Mouse (Mus musculus): ENCODE measurements around the gene Pomgnt1. TPM values are rescaled to one million over a fixed set of nuclear protein-coding genes. Genes with fewer than 3 reads are reported as not detected.
A peak's percentile ranks its signal among the peaks of the same experiment; 100 is the strongest.

Gene Pomgnt1
- polyA plus RNA-seq, 1 experiment: 40.1 TPM

DNA sequence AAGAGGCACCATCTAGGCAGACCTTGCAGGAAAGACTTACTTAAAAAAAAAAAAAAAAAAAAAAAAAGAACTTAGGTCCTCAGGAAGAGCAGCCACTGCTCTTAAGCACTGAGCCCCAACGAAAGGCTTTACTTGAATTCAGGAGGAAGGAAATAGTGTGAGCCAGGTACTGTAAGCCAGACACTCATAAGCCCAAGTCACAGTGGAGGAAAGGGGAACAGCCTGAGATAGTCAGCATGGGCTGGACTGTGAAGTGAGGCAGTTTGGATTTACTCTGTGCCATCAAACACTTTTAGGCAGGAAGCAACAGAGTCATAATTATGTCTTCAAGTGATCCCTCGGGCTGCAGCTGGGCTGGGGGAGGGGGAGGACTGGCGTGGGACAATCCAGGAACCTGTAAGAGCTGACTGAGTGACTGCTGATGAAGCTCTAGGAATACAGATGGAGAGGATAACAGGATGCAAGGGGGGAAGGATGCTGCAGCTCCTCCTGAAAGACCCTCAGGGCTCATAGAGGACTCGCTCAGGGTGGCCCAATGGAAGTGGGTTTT lies 68.7 kb downstream of the Pomgnt1 start:
- DNase-seq: no peak
- H3K27ac ChIP-seq (ENCODE audit: control insufficient read depth, insufficient read depth, low read length): no peak overlapping the region
- no peaks in the 10 kb centered on the region; the same call in 1 of the 2 replicates for H3K4me1 ChIP-seq (replicated peaks; ENCODE audit: control insufficient read depth, insufficient read depth, low read length)
- H3K27me3 ChIP-seq (ENCODE audit: control insufficient read depth, insufficient read depth, low read length): no peaks in the 10 kb centered on the region
- 36% methylated on average over 4 of the region's 4 CpGs for WGBS
- H3K36me3 ChIP-seq (ENCODE audit: control insufficient read depth, insufficient read depth, low read length): no peaks in the 10 kb centered on the region
- no peak for TF ChIP-seq CTCF (IDR thresholded peaks at IDR 0.05; ENCODE audit: borderline replicate concordance, control insufficient read depth, extremely low read depth, insufficient read depth, low read length, poor library complexity)
- TF ChIP-seq POLR2A (IDR thresholded peaks at IDR 0.05; ENCODE audit: control insufficient read depth, extremely low read depth, insufficient read depth, low read length, poor library complexity): no peak
- H3K4me3 ChIP-seq (ENCODE audit: control insufficient read depth, insufficient read depth, low read length): no peak overlapping the region

DNA sequence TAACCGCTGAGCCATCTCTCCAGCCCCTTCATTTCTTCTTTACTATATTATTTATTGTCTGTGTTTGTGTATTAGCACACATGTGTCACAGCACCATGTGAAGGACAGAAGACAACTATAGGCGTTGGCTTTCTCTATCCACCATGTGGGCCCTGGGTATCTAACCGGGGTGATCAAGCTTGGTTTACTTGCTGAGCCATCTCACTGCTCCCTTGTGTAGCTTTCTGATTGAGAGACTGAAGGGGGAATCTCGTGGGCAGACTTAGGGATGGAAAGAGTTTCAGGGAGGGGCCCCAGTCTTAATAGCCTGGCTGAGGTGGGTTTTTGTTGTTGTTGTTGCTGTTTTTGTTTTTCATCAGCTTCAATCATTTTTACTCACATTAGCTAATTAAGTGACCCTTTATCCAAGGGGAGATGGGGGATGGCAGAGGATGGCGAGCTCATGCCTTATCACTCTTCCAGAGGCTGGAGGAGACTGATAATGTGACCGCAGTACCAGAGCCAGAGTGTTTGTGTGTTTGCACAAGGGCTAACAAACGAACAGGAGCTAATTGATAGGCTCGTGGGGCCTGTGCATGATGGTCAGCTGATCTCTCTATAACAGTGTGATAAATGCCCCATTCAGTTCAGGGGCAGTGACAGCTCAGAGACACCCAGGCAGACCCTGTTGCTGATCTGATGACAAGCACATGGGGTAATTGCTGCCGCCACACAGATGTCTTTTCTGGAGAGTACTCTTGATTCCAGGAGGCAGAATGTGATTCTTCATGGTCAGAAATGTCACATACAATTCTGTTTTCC lies 70.1 kb downstream of the Pomgnt1 start:
- no peaks in the 10 kb centered on the region; the same call in 1 of the 2 replicates for H3K4me1 ChIP-seq (replicated peaks; ENCODE audit: control insufficient read depth, insufficient read depth, low read length)
- TF ChIP-seq POLR2A (IDR thresholded peaks at IDR 0.05; ENCODE audit: control insufficient read depth, extremely low read depth, insufficient read depth, low read length, poor library complexity) (no peak), CTCF (IDR thresholded peaks at IDR 0.05; ENCODE audit: borderline replicate concordance, control insufficient read depth, extremely low read depth, insufficient read depth, low read length, poor library complexity) (no peak)
- no peaks in the 10 kb centered on the region for H3K36me3 ChIP-seq (ENCODE audit: control insufficient read depth, insufficient read depth, low read length)
- H3K27ac ChIP-seq (ENCODE audit: control insufficient read depth, insufficient read depth, low read length): no peak overlapping the region
- 92% methylated on average over 9 of the region's 9 CpGs for WGBS
- H3K4me3 ChIP-seq (ENCODE audit: control insufficient read depth, insufficient read depth, low read length): no peak overlapping the region
- no peak for DNase-seq
- H3K27me3 ChIP-seq (ENCODE audit: control insufficient read depth, insufficient read depth, low read length): no peaks in the 10 kb centered on the region

DNA sequence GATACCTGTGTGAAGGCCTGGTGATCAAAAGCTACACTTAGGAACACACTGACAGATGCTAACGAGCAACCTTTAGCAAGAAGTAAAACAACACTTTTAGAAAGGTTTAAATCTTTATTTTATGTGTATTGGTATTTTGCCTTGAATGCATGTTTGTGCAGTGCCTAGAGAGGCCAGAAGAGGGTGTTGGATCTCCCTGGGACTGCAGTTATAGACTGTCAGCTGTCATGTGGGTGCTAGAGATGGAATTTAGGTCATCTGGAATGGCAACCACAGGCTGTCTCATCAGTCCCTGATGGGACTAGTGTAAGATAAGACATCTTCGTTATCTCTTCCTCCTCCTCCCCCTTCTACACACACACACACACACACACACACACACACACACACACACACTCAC lies 74.8 kb downstream of the Pomgnt1 start:
- H3K4me3 ChIP-seq (ENCODE audit: control insufficient read depth, insufficient read depth, low read length): no peak overlapping the region
- H3K27ac ChIP-seq (ENCODE audit: control insufficient read depth, insufficient read depth, low read length): no peak overlapping the region
- WGBS: 91% methylated on average over 2 of the region's 2 CpGs
- no peaks in the 10 kb centered on the region for H3K36me3 ChIP-seq (ENCODE audit: control insufficient read depth, insufficient read depth, low read length)
- peak; percentile 31 for DNase-seq
- TF ChIP-seq CTCF (IDR thresholded peaks at IDR 0.05; ENCODE audit: borderline replicate concordance, control insufficient read depth, extremely low read depth, insufficient read depth, low read length, poor library complexity): no peak
- no peak for TF ChIP-seq POLR2A (IDR thresholded peaks at IDR 0.05; ENCODE audit: control insufficient read depth, extremely low read depth, insufficient read depth, low read length, poor library complexity)
- H3K27me3 ChIP-seq (ENCODE audit: control insufficient read depth, insufficient read depth, low read length): no peaks in the 10 kb centered on the region
- no peaks in the 10 kb centered on the region for H3K4me1 ChIP-seq (replicated peaks; ENCODE audit: control insufficient read depth, insufficient read depth, low read length)

DNA sequence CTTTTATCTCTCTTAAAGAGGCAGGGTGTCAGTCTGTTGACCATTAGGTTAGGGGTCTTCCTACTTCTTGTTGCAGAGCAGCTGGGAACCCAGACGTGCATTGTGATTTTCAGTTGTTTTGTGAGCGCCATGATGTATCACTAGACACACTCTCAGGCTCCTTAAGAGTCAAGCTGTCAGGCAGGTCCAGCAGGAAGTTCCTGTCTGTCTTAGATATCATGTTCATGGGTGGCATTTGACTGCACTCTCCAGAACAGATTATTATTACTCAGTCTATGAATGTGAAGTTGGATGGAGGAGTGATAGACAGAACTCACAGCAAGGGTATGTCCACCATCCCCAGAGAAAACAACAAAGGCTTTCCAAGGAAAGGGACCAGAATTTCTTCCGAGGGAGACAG lies 80.8 kb downstream of the Pomgnt1 start:
- no peak for TF ChIP-seq POLR2A (IDR thresholded peaks at IDR 0.05; ENCODE audit: control insufficient read depth, extremely low read depth, insufficient read depth, low read length, poor library complexity)
- TF ChIP-seq CTCF (IDR thresholded peaks at IDR 0.05; ENCODE audit: borderline replicate concordance, control insufficient read depth, extremely low read depth, insufficient read depth, low read length, poor library complexity): no peak
- no peak overlapping the region for H3K27ac ChIP-seq (ENCODE audit: control insufficient read depth, insufficient read depth, low read length)
- H3K27me3 ChIP-seq (ENCODE audit: control insufficient read depth, insufficient read depth, low read length): no peaks in the 10 kb centered on the region
- H3K36me3 ChIP-seq (ENCODE audit: control insufficient read depth, insufficient read depth, low read length): no peaks in the 10 kb centered on the region
- DNase-seq: no peak
- WGBS: 90% methylated on average over 3 of the region's 3 CpGs
- no peak overlapping the region for H3K4me3 ChIP-seq (ENCODE audit: control insufficient read depth, insufficient read depth, low read length)
- H3K4me1 ChIP-seq (replicated peaks; ENCODE audit: control insufficient read depth, insufficient read depth, low read length): no peaks in the 10 kb centered on the region

DNA sequence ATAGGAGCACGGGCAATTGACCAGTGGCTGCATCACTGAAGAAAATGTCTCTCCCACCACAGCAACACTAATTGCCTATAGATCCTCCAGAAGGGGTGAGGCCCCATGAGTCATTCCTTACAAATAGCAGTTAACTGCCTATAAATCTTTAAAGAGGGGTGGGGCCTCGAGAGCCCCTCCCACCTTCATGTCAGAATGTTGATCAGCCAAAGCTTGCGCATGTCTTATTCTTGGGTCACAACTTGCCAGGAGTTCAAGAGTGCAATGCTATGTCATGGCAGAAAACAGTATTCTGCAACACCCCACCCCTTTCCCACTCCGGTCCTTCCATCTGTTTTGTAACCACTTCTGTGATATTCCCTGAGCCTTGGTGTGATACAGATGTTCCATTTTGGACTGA lies 82.9 kb downstream of the Pomgnt1 start:
- Histone ChIP-seq H3K36me3 (ENCODE audit: control insufficient read depth, insufficient read depth, low read length) (no peaks in the 10 kb centered on the region), H3K4me1 (replicated peaks; ENCODE audit: control insufficient read depth, insufficient read depth, low read length) (no peaks in the 10 kb centered on the region), H3K4me3 (ENCODE audit: control insufficient read depth, insufficient read depth, low read length) (no peak overlapping the region), H3K27ac (ENCODE audit: control insufficient read depth, insufficient read depth, low read length) (no peak overlapping the region), H3K27me3 (ENCODE audit: control insufficient read depth, insufficient read depth, low read length) (no peaks in the 10 kb centered on the region)
- WGBS: 86% methylated on average over 4 of the region's 4 CpGs
- DNase-seq: no peak
- no peak for TF ChIP-seq POLR2A (IDR thresholded peaks at IDR 0.05; ENCODE audit: control insufficient read depth, extremely low read depth, insufficient read depth, low read length, poor library complexity)
- TF ChIP-seq CTCF (IDR thresholded peaks at IDR 0.05; ENCODE audit: borderline replicate concordance, control insufficient read depth, extremely low read depth, insufficient read depth, low read length, poor library complexity): no peak

DNA sequence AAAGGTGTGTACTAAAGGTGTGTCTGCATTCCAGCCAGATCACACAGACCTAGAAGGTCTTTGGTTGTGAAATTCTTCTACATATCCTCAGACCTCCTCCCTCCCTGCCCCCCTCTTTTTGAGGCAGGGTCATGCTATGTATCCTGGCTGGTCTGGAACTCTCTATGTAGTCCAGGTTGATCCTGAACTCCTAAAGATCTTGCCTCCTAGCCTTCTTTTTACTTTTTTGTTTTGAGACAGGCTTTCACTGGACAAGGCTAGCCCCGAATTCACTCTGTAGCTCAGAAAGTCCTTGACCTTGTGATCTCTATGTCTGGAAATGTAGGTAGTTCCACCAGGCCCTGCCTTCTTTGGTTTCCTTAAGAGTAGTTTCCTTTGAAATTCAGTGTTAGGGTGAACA lies 85.3 kb downstream of the Pomgnt1 start:
- H3K4me3 ChIP-seq (ENCODE audit: control insufficient read depth, insufficient read depth, low read length): no peak overlapping the region
- H3K36me3 ChIP-seq (ENCODE audit: control insufficient read depth, insufficient read depth, low read length): no peaks in the 10 kb centered on the region
- no peaks in the 10 kb centered on the region for H3K4me1 ChIP-seq (replicated peaks; ENCODE audit: control insufficient read depth, insufficient read depth, low read length)
- no peak for TF ChIP-seq CTCF (IDR thresholded peaks at IDR 0.05; ENCODE audit: borderline replicate concordance, control insufficient read depth, extremely low read depth, insufficient read depth, low read length, poor library complexity)
- no peak for TF ChIP-seq POLR2A (IDR thresholded peaks at IDR 0.05; ENCODE audit: control insufficient read depth, extremely low read depth, insufficient read depth, low read length, poor library complexity)
- H3K27me3 ChIP-seq (ENCODE audit: control insufficient read depth, insufficient read depth, low read length): no peaks in the 10 kb centered on the region
- H3K27ac ChIP-seq (ENCODE audit: control insufficient read depth, insufficient read depth, low read length): no peak overlapping the region
- DNase-seq: no peak
- WGBS: 91% methylated on average over 1 of the region's 1 CpGs

Other genes with a start within 250 kb of the Pomgnt1 start
- 0.09 and 0.15 TPM in 2 replicates for gene Kncn, start 239.4 kb upstream of the Pomgnt1 start, polyA plus RNA-seq (2012; rRNA removed)
- gene 6430628N08Rik, start 233.2 kb upstream of the Pomgnt1 start, polyA plus RNA-seq (2012; rRNA removed): 0.17 TPM in 1 of 2 replicates, not detected in the other
- 0.14 and 0.18 TPM in 2 replicates for gene Dmbx1, start 183.9 kb upstream of the Pomgnt1 start, polyA plus RNA-seq (2012; rRNA removed)
- gene Faah, start 105.9 kb upstream of the Pomgnt1 start, polyA plus RNA-seq (2012; rRNA removed): 77.2 and 88.1 TPM in 2 replicates
- gene Nsun4, start 70.0 kb upstream of the Pomgnt1 start, polyA plus RNA-seq (2012; rRNA removed): 15.9 and 19.1 TPM in 2 replicates
- 133 and 213 TPM in 2 replicates for gene Uqcrh, start 48.8 kb upstream of the Pomgnt1 start, polyA plus RNA-seq (2012; rRNA removed)
- gene Lrrc41, start 48.6 kb upstream of the Pomgnt1 start, polyA plus RNA-seq (2012; rRNA removed): 66.1 and 67.1 TPM in 2 replicates
- 12.7 and 15.4 TPM in 2 replicates for gene Rad54l, start 150 bp upstream of the Pomgnt1 start, polyA plus RNA-seq (2012; rRNA removed)
- 0.88 and 1.1 TPM in 2 replicates for gene Lurap1, start 27.5 kb downstream of the Pomgnt1 start, polyA plus RNA-seq (2012; rRNA removed)
- gene Tspan1, start 43.8 kb downstream of the Pomgnt1 start, polyA plus RNA-seq (2012; rRNA removed): 3.0 and 4.1 TPM in 2 replicates
- gene 1700042G07Rik, start 49.5 kb downstream of the Pomgnt1 start, polyA plus RNA-seq (2012; rRNA removed): not detected in 2 replicates
- gene Gm49337, start 49.5 kb downstream of the Pomgnt1 start, polyA plus RNA-seq (2012; rRNA removed): not detected in 2 replicates
- gene Pik3r3, start 97.8 kb downstream of the Pomgnt1 start, polyA plus RNA-seq (2012; rRNA removed): 26.0 and 26.3 TPM in 2 replicates